Comparison of ENCODE assay signal across 18 mouse cellular contexts in the genomic region with DNA sequence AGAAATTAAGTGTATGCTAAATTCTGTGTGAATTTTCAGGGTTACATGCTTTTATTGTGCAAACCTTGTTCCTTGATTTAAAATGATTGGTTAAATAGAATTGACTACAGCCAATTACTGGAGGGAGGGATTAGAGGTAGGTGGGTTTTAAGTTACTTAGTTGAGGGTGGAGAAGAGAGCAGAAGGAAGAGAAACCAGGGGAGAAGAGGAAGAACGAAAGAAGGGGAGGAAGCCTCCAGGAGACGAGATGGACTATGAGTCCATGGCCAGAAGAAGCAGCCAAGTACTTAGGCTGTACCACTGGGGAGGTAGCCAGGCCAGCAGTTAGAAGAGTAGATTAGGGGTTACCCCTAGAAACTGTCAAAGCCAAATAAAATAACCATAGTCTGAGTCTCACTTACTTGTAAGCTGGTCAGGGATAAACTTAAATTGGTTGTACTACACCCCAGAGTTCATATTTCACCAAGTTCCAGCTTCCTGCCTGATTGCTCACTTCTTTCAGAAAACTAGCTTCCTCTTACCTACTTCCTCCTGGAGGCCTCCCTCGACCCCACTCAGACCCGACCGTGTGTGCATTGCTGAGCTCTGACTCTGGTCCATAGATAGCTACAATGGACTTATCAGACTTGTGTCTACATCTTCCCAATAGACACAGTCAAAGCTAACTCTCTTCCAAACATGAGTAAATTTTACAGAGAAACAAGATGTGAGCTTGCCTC. TPM values are rescaled to one million over a fixed set of nuclear protein-coding genes. Genes with fewer than 3 reads are reported as not detected.
A peak's percentile ranks its signal among the peaks of the same experiment; 100 is the strongest.
DNase-seq lines count a peak whose midpoint lies in the region; ATAC-seq and TF ChIP-seq lines count a peak whose summit lies in the region.
"Had no signal": no experiment of that assay in that cellular context is flagged by ENCODE, and none has a peak within 500 bp of the region (broad histone marks: within the 10 kb centered on the region; RNA-seq: fewer than 3 reads in every experiment).

No protein-coding gene starts in this region.

- ATAC-seq in liver, postnatal 0 days, result no peak
- no peak for ATAC-seq in megakaryocyte-erythroid progenitor cell, adult 5-6 weeks (replicated peaks; ENCODE audit: low FRiP score, low TSS enrichment, poor library complexity, severe bottlenecking)

- H3K27ac ChIP-seq in liver, adult 2 months (replicated peaks; ENCODE audit: insufficient read depth, low read depth, low read length), result no peak overlapping the region
- H3K27ac ChIP-seq in liver, postnatal 0 days (ENCODE audit: low read depth), result peak overlapping the region; percentile 73

- H3K4me3 ChIP-seq in liver, adult 2 months (ENCODE audit: insufficient read depth, low read depth, low read length), result no peak overlapping the region
- H3K4me3 ChIP-seq in liver, postnatal 0 days (ENCODE audit: low read depth, low read length), result no peak overlapping the region
- H3K4me3 ChIP-seq: neural tube, embryonic 13.5 days had no signal

- TF ChIP-seq EP300 in liver, postnatal 0 days (IDR thresholded peaks at IDR 0.05; ENCODE audit: low read depth), result no peak

- no peaks in the 10 kb centered on the region for H3K79me2 ChIP-seq in liver, adult 2 months (ENCODE audit: control insufficient read depth, insufficient read depth, low read length)

- no peak overlapping the region for H3K4me2 ChIP-seq in liver, postnatal 0 days (ENCODE audit: low read depth, low read length)

- no peak overlapping the region for H3K9ac ChIP-seq in liver, adult 2 months (ENCODE audit: low read depth, low read length)
- no peak overlapping the region for H3K9ac ChIP-seq in liver, postnatal 0 days (replicated peaks)
- H3K9ac ChIP-seq: limb, embryonic 13.5 days; neural tube, embryonic 13.5 days had no signal

- H3K27me3 ChIP-seq in liver, adult 2 months (ENCODE audit: control insufficient read depth, insufficient read depth, low read length), result no peaks in the 10 kb centered on the region
- H3K27me3 ChIP-seq in liver, postnatal 0 days (ENCODE audit: insufficient read depth, low read length), result no peaks in the 10 kb centered on the region
- H3K27me3 ChIP-seq: limb, embryonic 13.5 days; neural tube, embryonic 13.5 days had no signal

- no peaks in the 10 kb centered on the region for H3K9me3 ChIP-seq in liver, postnatal 0 days (ENCODE audit: low read length)
- H3K9me3 ChIP-seq: limb, embryonic 13.5 days; neural tube, embryonic 13.5 days had no signal

- TF ChIP-seq CTCF in liver, adult 2 months (IDR thresholded peaks at IDR 0.05; ENCODE audit: low read depth, low read length), result no peak
- TF ChIP-seq CTCF in liver, postnatal 0 days (IDR thresholded peaks at IDR 0.05; ENCODE audit: low read depth), result no peak

- DNase-seq in liver, adult 2 months (ENCODE audit: extremely low read depth, low read depth, low spot score), result peak; percentile 25
- no peak for DNase-seq in liver
- peak; percentile 37 for DNase-seq in thymus, postnatal 14 days
- no peak for DNase-seq in thymus, adult 18-20 months
- no peak for DNase-seq in liver, postnatal 0 days
- no peak for DNase-seq in urinary bladder, postnatal 14 days (ENCODE audit: low spot score)
- no peak for DNase-seq in cerebellum, adult 9-11 months
- DNase-seq: adrenal gland, adult 2 months; cerebellum, adult 8-10 months; gastrocnemius, adult 2 months; heart, postnatal 10 days; kidney, adult 11 months; kidney, postnatal 14 days; lung, postnatal 10 days; right cerebral cortex, postnatal 4 days had no signal

- 83% methylated on average over 5 of the region's 5 CpGs for WGBS in liver, adult 2 months
- WGBS in liver, postnatal 0 days (ENCODE audit: insufficient replicate concordance), result 27% methylated on average over 5 of the region's 5 CpGs

- H3K36me3 ChIP-seq in liver, adult 2 months (ENCODE audit: control insufficient read depth, insufficient read depth, low read length), result no peaks in the 10 kb centered on the region; the same call in 1 of the 2 replicates
- peaks cover 5% of the 10 kb centered on the region for H3K36me3 ChIP-seq in liver, postnatal 0 days (replicated peaks; ENCODE audit: insufficient read depth, low read length)

- no peak for TF ChIP-seq POLR2A in liver, adult 2 months (IDR thresholded peaks at IDR 0.05; ENCODE audit: extremely low read depth, insufficient read depth, low read length)

- no peaks in the 10 kb centered on the region for H3K4me1 ChIP-seq in liver, adult 2 months (ENCODE audit: control insufficient read depth, insufficient read depth, low read length)
- H3K4me1 ChIP-seq in liver, postnatal 0 days (ENCODE audit: insufficient read depth), result peaks cover 14% of the 10 kb centered on the region

RNA-seq across cellular contexts. Expression of gene Lman2l, which starts 1.2 kb away (rescaled TPM):
- total RNA-seq in liver, adult 2 months (2014; rRNA removed), result 5.1 and 7.9 TPM in 2 replicates
- polyA plus RNA-seq in liver, adult 2 months (2012; rRNA removed), result 7.7 and 9.3 TPM in 2 replicates
- 9.0 and 9.9 TPM in 2 replicates for polyA plus RNA-seq in liver, postnatal 0 days (2015; fragmentation: Nextera tagmentation; extraction: Ambion mirVana)
- total RNA-seq in megakaryocyte-erythroid progenitor cell, adult 5-6 weeks (2014; fragmentation: Nextera tagmentation), result 9.3 and 13.5 TPM in 2 replicates
- 1.8 and 7.4 TPM in 2 replicates for total RNA-seq in megakaryocyte-erythroid progenitor cell, adult 5-6 weeks (2017)

RNA-seq across cellular contexts. Expression of gene Cnnm4, which starts 25.2 kb away (rescaled TPM):
- total RNA-seq in liver, adult 2 months (2014; rRNA removed), result 2.3 and 3.9 TPM in 2 replicates
- 2.4 and 2.7 TPM in 2 replicates for polyA plus RNA-seq in liver, adult 2 months (2012; rRNA removed)
- 2.1 and 2.2 TPM in 2 replicates for polyA plus RNA-seq in liver, postnatal 0 days (2015; fragmentation: Nextera tagmentation; extraction: Ambion mirVana)
- 2.7 and 3.3 TPM in 2 replicates for total RNA-seq in megakaryocyte-erythroid progenitor cell, adult 5-6 weeks (2014; fragmentation: Nextera tagmentation)
- 2.6 and 3.0 TPM in 2 replicates for total RNA-seq in megakaryocyte-erythroid progenitor cell, adult 5-6 weeks (2017)

Comparison
In these comparisons a context has a peak if more than half of its experiments do, and no peak if none do; other contexts are left out.
1. DNase-seq: peak in liver, adult 2 months (single experiment) and thymus, postnatal 14 days (single experiment); none in liver (single experiment), thymus, adult 18-20 months (0 of 2), liver, postnatal 0 days (single experiment), urinary bladder, postnatal 14 days (single experiment) and cerebellum, adult 9-11 months (single experiment).